Mouse (Mus musculus): ENCODE data around the gene Alkbh7.

DNA sequence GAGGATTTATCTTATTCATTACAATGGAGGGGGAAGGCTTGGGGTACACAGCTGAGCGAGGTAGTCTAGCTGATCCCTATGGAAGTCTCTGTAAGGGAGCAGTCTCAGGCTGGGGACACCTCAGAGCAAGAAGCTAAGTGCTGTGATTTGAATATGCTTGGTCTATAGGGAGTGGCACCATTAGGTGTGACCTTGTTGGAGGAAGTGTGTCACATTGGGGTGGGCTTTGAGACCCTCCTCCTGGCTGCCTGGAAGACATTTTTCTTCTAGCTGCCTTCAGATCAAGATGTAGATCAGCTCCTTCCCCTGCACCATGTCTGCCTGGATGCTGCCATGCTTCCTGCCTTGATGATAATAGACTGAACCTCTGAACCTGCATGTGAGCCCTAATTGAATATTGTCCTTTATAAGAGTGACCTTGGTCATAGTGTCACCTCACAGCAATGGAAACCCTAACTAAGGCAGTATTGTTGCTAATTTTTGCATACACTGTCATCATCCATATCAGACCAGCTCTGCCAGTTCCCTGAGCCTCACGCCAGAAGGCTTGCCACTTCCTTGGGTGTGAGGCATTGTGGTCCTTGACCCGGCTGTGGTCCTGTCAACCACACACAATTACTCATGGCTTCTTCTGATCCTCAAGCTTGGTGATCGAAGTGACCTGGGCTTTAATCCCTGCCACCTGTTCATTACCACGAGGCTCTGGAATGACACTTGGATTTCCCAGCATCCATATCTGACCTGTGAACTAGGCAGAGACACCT, 34.3 kb upstream of the Alkbh7 start:
- TF ChIP-seq FLI1 (IDR thresholded peaks at IDR 0.05; ENCODE audit: low read length): no peak
- TF ChIP-seq GATA1 (IDR thresholded peaks at IDR 0.05; ENCODE audit: borderline replicate concordance, low read length): no peak
